ENCODE assay signal across 29 mouse cellular contexts in genomic region chr10:18750057-18750456, GRCm38 (mm10). TPM values are rescaled to one million over a fixed set of nuclear protein-coding genes. Genes with fewer than 3 reads are reported as not detected.
DNase-seq lines count a peak whose midpoint lies in the region; ATAC-seq and TF ChIP-seq lines count a peak whose summit lies in the region.
"Had no signal": no experiment of that assay in that cellular context is flagged by ENCODE, and none has a peak within 500 bp of the region (broad histone marks: within the 10 kb centered on the region; RNA-seq: fewer than 3 reads in every experiment).

No protein-coding gene starts in this region.

- no peak for ATAC-seq in intestine, postnatal 0 days
- ATAC-seq: forebrain, embryonic 15.5 days had no signal

- H3K4me2 ChIP-seq in intestine, postnatal 0 days (replicated peaks; ENCODE audit: low read depth): no peak overlapping the region
- H3K4me2 ChIP-seq: embryonic facial prominence, embryonic 13.5 days; embryonic facial prominence, embryonic 15.5 days; forebrain, embryonic 12.5 days; forebrain, embryonic 15.5 days had no signal

- no peak for TF ChIP-seq CTCF in intestine, postnatal 0 days (IDR thresholded peaks at IDR 0.05; ENCODE audit: low read depth)

- H3K9ac ChIP-seq in ES-E14 (ENCODE audit: insufficient read depth, low read depth, low read length, poor library complexity, severe bottlenecking): no peak overlapping the region
- H3K9ac ChIP-seq in intestine, postnatal 0 days (ENCODE audit: low read depth, low read length): no peak overlapping the region
- H3K9ac ChIP-seq: embryonic facial prominence, embryonic 13.5 days; embryonic facial prominence, embryonic 15.5 days; forebrain, embryonic 12.5 days; forebrain, embryonic 15.5 days had no signal

- no peaks in the 10 kb centered on the region for H3K36me3 ChIP-seq in ES-E14 (ENCODE audit: control insufficient read depth, insufficient read depth, low read length, poor library complexity, severe bottlenecking)
- H3K36me3 ChIP-seq in intestine, postnatal 0 days (ENCODE audit: control insufficient read depth, insufficient read depth): no peaks in the 10 kb centered on the region
- H3K36me3 ChIP-seq: embryonic facial prominence, embryonic 13.5 days; embryonic facial prominence, embryonic 15.5 days; forebrain, embryonic 10.5 days; forebrain, embryonic 12.5 days; forebrain, embryonic 15.5 days had no signal

- H3K4me3 ChIP-seq in ES-E14 (ENCODE audit: insufficient read depth in 1 of 2, low read depth in 1 of 2, low read length in 2 of 2, poor library complexity in 1 of 2, severe bottlenecking in 1 of 2): no peak overlapping the region
- H3K4me3 ChIP-seq in intestine, postnatal 0 days (ENCODE audit: low read depth, low read length): no peak overlapping the region
- H3K4me3 ChIP-seq: embryonic facial prominence, embryonic 13.5 days; embryonic facial prominence, embryonic 15.5 days; erythroblast, embryonic 14.5 days; forebrain, embryonic 10.5 days; forebrain, embryonic 12.5 days; forebrain, embryonic 15.5 days had no signal

- no peaks in the 10 kb centered on the region for H3K9me3 ChIP-seq in ES-E14 (ENCODE audit: control insufficient read depth, insufficient read depth, low read depth, low read length)
- H3K9me3 ChIP-seq in intestine, postnatal 0 days (ENCODE audit: control insufficient read depth): no peaks in the 10 kb centered on the region
- H3K9me3 ChIP-seq: embryonic facial prominence, embryonic 13.5 days; embryonic facial prominence, embryonic 15.5 days; forebrain, embryonic 10.5 days; forebrain, embryonic 12.5 days; forebrain, embryonic 15.5 days had no signal

- DNase-seq in testis, postnatal 14 days (ENCODE audit: low spot score): peak; percentile 8
- DNase-seq in testis, postnatal 10 days (ENCODE audit: low spot score): no peak
- peak; percentile 37 for DNase-seq in ES-E14 (ENCODE audit: low read depth, low spot score)
- DNase-seq in ZHBTc4 (ENCODE audit: low read depth, low spot score): peak; percentile 76
- DNase-seq in layer of hippocampus, adult 9-11 months: no peak
- DNase-seq: adrenal gland, adult 2 months; adrenal gland, postnatal 10 days; adrenal gland, postnatal 25 days; cerebellum, adult 11 months; cerebellum, adult 18-20 months; cerebellum, adult 8-10 months; cerebellum, adult 9-11 months; cerebellum, postnatal 14 days; cerebellum, postnatal 36 days; embryo, embryonic 11 days had no signal

- H3K27ac ChIP-seq in ES-E14 (ENCODE audit: insufficient read depth, low read depth, low read length, poor library complexity, severe bottlenecking): no peak overlapping the region
- H3K27ac ChIP-seq in intestine, postnatal 0 days (ENCODE audit: low read depth, low read length): no peak overlapping the region
- H3K27ac ChIP-seq: embryonic facial prominence, embryonic 13.5 days; embryonic facial prominence, embryonic 15.5 days; forebrain, embryonic 10.5 days; forebrain, embryonic 12.5 days; forebrain, embryonic 15.5 days had no signal

- in situ Hi-C loops in ES-E14 (cut with MboI; ENCODE audit: low sequenced_read_pairs in 2 of 2, unreplicated experiment in 2 of 2): loop anchor here in 1 of 2 experiments (25.0 kb wide), 1 partner anchor 162 kb away; no protein-coding TSS in a partner anchor

- 78% methylated on average over 4 of the region's 4 CpGs for WGBS in intestine, postnatal 0 days

- H3K27me3 ChIP-seq in intestine, postnatal 0 days (replicated peaks; ENCODE audit: control insufficient read depth, insufficient read depth, low read length): no peaks in the 10 kb centered on the region
- H3K27me3 ChIP-seq: embryonic facial prominence, embryonic 15.5 days; forebrain, embryonic 15.5 days had no signal

- H3K4me1 ChIP-seq in ES-E14 (ENCODE audit: control insufficient read depth in 2 of 2, insufficient read depth in 2 of 2, low read length in 2 of 2, poor library complexity in 1 of 2): peaks cover 0 to 5% of the 10 kb centered on the region in 2 experiments; a peak in 2 of 4 replicates
- no peaks in the 10 kb centered on the region for H3K4me1 ChIP-seq in intestine, postnatal 0 days (replicated peaks; ENCODE audit: control insufficient read depth, insufficient read depth, low read length)
- H3K4me1 ChIP-seq: embryonic facial prominence, embryonic 13.5 days; embryonic facial prominence, embryonic 15.5 days; forebrain, embryonic 10.5 days; forebrain, embryonic 12.5 days; forebrain, embryonic 15.5 days had no signal

TF ChIP-seq in ES-E14, 5 proteins besides CTCF, POLR2A, EP300 and RAD21:
- TF ChIP-seq ZNF384 (IDR thresholded peaks at IDR 0.05; ENCODE audit: low read depth, low read length) (no peak), CHD2 (IDR thresholded peaks at IDR 0.05; ENCODE audit: low read depth, low read length) (no peak)

RNA-seq across cellular contexts. Expression of gene Arfgef3, which starts 6.3 kb away (rescaled TPM):
- total RNA-seq in ES-E14 (2012; rRNA removed): 3.6 and 4.0 TPM in 2 replicates
- polyA plus RNA-seq in intestine, postnatal 0 days (2015; fragmentation: Nextera tagmentation; extraction: Ambion mirVana): 1.5 and 1.6 TPM in 2 replicates
- total RNA-seq: MEL had no signal
- polyA plus RNA-seq: C2C12 had no signal

RNA-seq across cellular contexts. Expression of gene Gm4922, which starts 36.5 kb away (rescaled TPM):
- total RNA-seq in ES-E14 (2012; rRNA removed): not detected in 2 replicates
- 0.08 and 0.10 TPM in 2 replicates for polyA plus RNA-seq in intestine, postnatal 0 days (2015; fragmentation: Nextera tagmentation; extraction: Ambion mirVana)
- total RNA-seq: adrenal gland, adult 2 months; adrenal gland, postnatal 10 days; adrenal gland, postnatal 25 days; adrenal gland, postnatal 4 days; common myeloid progenitor, adult 5-6 weeks; MEL had no signal
- polyA plus RNA-seq: adrenal gland, adult 2 months; brain, embryonic 14.5 days; C2C12; embryonic facial prominence, embryonic 11.5 days; embryonic facial prominence, embryonic 13.5 days; embryonic facial prominence, embryonic 15.5 days; erythroblast, embryonic 14.5 days; forebrain, embryonic 10.5 days; frontal cortex, adult 2 months had no signal

Comparison
In these comparisons a context has a peak if more than half of its experiments do, and no peak if none do; other contexts are left out.
1. DNase-seq: peak in testis, postnatal 14 days (single experiment), ES-E14 (single experiment) and ZHBTc4 (single experiment); none in testis, postnatal 10 days (single experiment) and layer of hippocampus, adult 9-11 months (single experiment).